ENCODE assay signal across 27 mouse cellular contexts in genomic region chr6:137671561-137671960, GRCm38 (mm10). TPM values are rescaled to one million over a fixed set of nuclear protein-coding genes. Genes with fewer than 3 reads are reported as not detected.
A peak's percentile ranks its signal among the peaks of the same experiment; 100 is the strongest.
DNase-seq lines count a peak whose midpoint lies in the region; ATAC-seq and TF ChIP-seq lines count a peak whose summit lies in the region.
"Had no signal": no experiment of that assay in that cellular context is flagged by ENCODE, and none has a peak within 500 bp of the region (broad histone marks: within the 10 kb centered on the region; RNA-seq: fewer than 3 reads in every experiment).

No protein-coding gene starts in this region.

- TF ChIP-seq CTCF in thymus, adult 2 months (IDR thresholded peaks at IDR 0.05; ENCODE audit: borderline replicate concordance, control insufficient read depth, extremely low read depth, insufficient read depth, low read length, poor library complexity) = no peak

- H3K4me3 ChIP-seq in liver, embryonic 12.5 days = no peak overlapping the region
- no peak overlapping the region for H3K4me3 ChIP-seq in liver, embryonic 15.5 days (replicated peaks)
- no peak overlapping the region for H3K4me3 ChIP-seq in thymus, adult 2 months (ENCODE audit: control insufficient read depth, insufficient read depth, low read length)
- H3K4me3 ChIP-seq: embryonic facial prominence, embryonic 10.5 days; embryonic facial prominence, embryonic 13.5 days; erythroblast, embryonic 14.5 days; forebrain, embryonic 12.5 days; forebrain, embryonic 15.5 days; heart, adult 2 months; heart, embryonic 15.5 days had no signal

- H3K27me3 ChIP-seq in liver, embryonic 12.5 days (replicated peaks) = no peaks in the 10 kb centered on the region
- H3K27me3 ChIP-seq in liver, embryonic 15.5 days = no peaks in the 10 kb centered on the region
- no peaks in the 10 kb centered on the region for H3K27me3 ChIP-seq in thymus, adult 2 months (ENCODE audit: control insufficient read depth, insufficient read depth, low read length)
- H3K27me3 ChIP-seq: embryonic facial prominence, embryonic 13.5 days; forebrain, embryonic 12.5 days; forebrain, embryonic 15.5 days; heart, embryonic 15.5 days had no signal

- DNase-seq in heart, adult 11 months = peak; percentile 48
- DNase-seq in heart, adult 9 months (ENCODE audit: low spot score in 2 of 2) = no peak
- peak; percentile 46 for DNase-seq in R1 (ENCODE audit: low read depth, low spot score)
- DNase-seq in kidney, postnatal 4 days = no peak
- DNase-seq in urinary bladder, adult 2 months (ENCODE audit: low spot score) = no peak
- no peak for DNase-seq in thymus, adult 2 months
- DNase-seq: adrenal gland, adult 2 months; adrenal gland, postnatal 14 days; cerebellum, adult 11 months; cerebellum, adult 8-10 months; cerebellum, postnatal 10 days; cerebellum, postnatal 36 days; embryo, embryonic 11 days; gastrocnemius, postnatal 25 days; heart, adult 2 months; heart, postnatal 10 days; heart, postnatal 36 days had no signal

- no peak overlapping the region for H3K27ac ChIP-seq in liver, embryonic 12.5 days
- no peak overlapping the region for H3K27ac ChIP-seq in liver, embryonic 15.5 days (replicated peaks)
- H3K27ac ChIP-seq in thymus, adult 2 months (ENCODE audit: control insufficient read depth, insufficient read depth, low read length) = no peak overlapping the region
- H3K27ac ChIP-seq: embryonic facial prominence, embryonic 10.5 days; embryonic facial prominence, embryonic 13.5 days; forebrain, embryonic 12.5 days; forebrain, embryonic 15.5 days; heart, adult 2 months; heart, embryonic 15.5 days; hindbrain, embryonic 14.5 days had no signal

- peak overlapping the region; percentile 14; the same call in 1 of the 2 replicates for H3K4me2 ChIP-seq in liver, embryonic 12.5 days
- H3K4me2 ChIP-seq in liver, embryonic 15.5 days = no peak overlapping the region
- H3K4me2 ChIP-seq: embryonic facial prominence, embryonic 13.5 days; forebrain, embryonic 12.5 days; forebrain, embryonic 15.5 days; heart, embryonic 11.5 days; heart, embryonic 15.5 days; hindbrain, embryonic 14.5 days had no signal

- peaks cover 10% of the 10 kb centered on the region for H3K4me1 ChIP-seq in liver, embryonic 12.5 days
- no peaks in the 10 kb centered on the region for H3K4me1 ChIP-seq in liver, embryonic 15.5 days (replicated peaks)
- no peaks in the 10 kb centered on the region for H3K4me1 ChIP-seq in thymus, adult 2 months (replicated peaks; ENCODE audit: control insufficient read depth, insufficient read depth, low read length)
- H3K4me1 ChIP-seq: embryonic facial prominence, embryonic 10.5 days; embryonic facial prominence, embryonic 13.5 days; forebrain, embryonic 12.5 days; forebrain, embryonic 15.5 days; heart, embryonic 15.5 days had no signal

- ATAC-seq in liver, embryonic 12.5 days = peak; percentile 82
- ATAC-seq in liver, embryonic 15.5 days (ENCODE audit: insufficient read depth) = peak; percentile 61; the same call in 1 of the 2 replicates
- ATAC-seq: forebrain, embryonic 15.5 days had no signal

- H3K36me3 ChIP-seq in liver, embryonic 12.5 days = no peaks in the 10 kb centered on the region
- H3K36me3 ChIP-seq in liver, embryonic 15.5 days (replicated peaks) = no peaks in the 10 kb centered on the region
- H3K36me3 ChIP-seq in thymus, adult 2 months (ENCODE audit: control insufficient read depth, insufficient read depth, low read length) = no peaks in the 10 kb centered on the region
- H3K36me3 ChIP-seq: embryonic facial prominence, embryonic 10.5 days; embryonic facial prominence, embryonic 13.5 days; forebrain, embryonic 12.5 days; forebrain, embryonic 15.5 days; heart, embryonic 15.5 days had no signal

- WGBS in liver, embryonic 12.5 days (ENCODE audit: insufficient replicate concordance) = 43% methylated on average over 10 of the region's 10 CpGs
- WGBS in liver, embryonic 15.5 days (ENCODE audit: insufficient replicate concordance) = 47% methylated on average over 10 of the region's 10 CpGs
- WGBS in thymus, adult 2 months = 94% methylated on average over 10 of the region's 10 CpGs

- no peak overlapping the region; the same call in 1 of the 2 replicates for H3K9ac ChIP-seq in liver, embryonic 12.5 days
- H3K9ac ChIP-seq in liver, embryonic 15.5 days = no peak overlapping the region
- H3K9ac ChIP-seq: embryonic facial prominence, embryonic 13.5 days; forebrain, embryonic 12.5 days; forebrain, embryonic 15.5 days; heart, embryonic 15.5 days; hindbrain, embryonic 14.5 days had no signal

- no peak for TF ChIP-seq POLR2A in thymus, adult 2 months (IDR thresholded peaks at IDR 0.05; ENCODE audit: control insufficient read depth, extremely low read depth, insufficient read depth, low read length, poor library complexity)

- H3K9me3 ChIP-seq in liver, embryonic 12.5 days (replicated peaks) = no peaks in the 10 kb centered on the region
- H3K9me3 ChIP-seq in liver, embryonic 15.5 days (replicated peaks) = no peaks in the 10 kb centered on the region
- H3K9me3 ChIP-seq: embryonic facial prominence, embryonic 10.5 days; embryonic facial prominence, embryonic 13.5 days; forebrain, embryonic 12.5 days; forebrain, embryonic 15.5 days; heart, embryonic 15.5 days had no signal

RNA-seq across cellular contexts. Expression of gene Eps8, which starts 16.9 kb away (rescaled TPM):
- polyA plus RNA-seq in liver, embryonic 12.5 days (2016; fragmentation: Nextera tagmentation; extraction: Ambion mirVana) = 1.5 and 1.7 TPM in 2 replicates
- polyA plus RNA-seq in liver, embryonic 15.5 days (2015; fragmentation: Nextera tagmentation; extraction: Ambion mirVana) = 2.5 and 3.8 TPM in 2 replicates
- 21.0 and 24.9 TPM in 2 replicates for polyA plus RNA-seq in urinary bladder, adult 2 months (2012; rRNA removed)
- polyA plus RNA-seq in thymus, adult 2 months (2012; rRNA removed) = 1.8 and 2.5 TPM in 2 replicates

Comparison
In these comparisons a context has a peak if more than half of its experiments do, and no peak if none do; other contexts are left out.
1. DNase-seq: peak in heart, adult 11 months (single experiment) and R1 (single experiment); none in heart, adult 9 months (0 of 2), kidney, postnatal 4 days (0 of 2), urinary bladder, adult 2 months (single experiment) and thymus, adult 2 months (single experiment).